Mouse (Mus musculus) midbrain, embryonic 14.5 days (tissue): ENCODE data around the gene Dnajc15. TPM values are rescaled to one million over a fixed set of nuclear protein-coding genes. Genes with fewer than 3 reads are reported as not detected.
"Not testable (repeated sequence)": the region's sequence is repeated elsewhere in the genome, so short reads cannot be mapped to it uniquely, and the experiment has no call there.

ENCODE experiments used
- ATAC-seq: fragments of 200-750 bp; cut with Nextera tagmentation; 2 replicates; pipeline ENCODE4 v1.8.0; 2017; ENCODE audit warnings: moderate number of reproducible peaks, moderate library complexity; ENCODE audit not compliant: low FRiP score, low TSS enrichment
- DNase-seq: peaks from one replicate; pipeline ENCODE4 v3.0.0-alpha.2; 2015
- H3K27ac ChIP-seq: fragments of 300-500 bp; sonication (generic); replicated peaks from 2 replicates; pipeline ENCODE4 v1.5.1; 2014; ENCODE audit warnings: mild to moderate bottlenecking, low read depth, low read length, moderate library complexity
- H3K27me3 ChIP-seq: fragments of 300-500 bp; sonication (generic); 2 replicates; pipeline ENCODE4 v1.6.1; 2014; ENCODE audit warnings: low read length, control low read depth, mixed read lengths; ENCODE audit not compliant: control insufficient read depth, insufficient read depth
- H3K36me3 ChIP-seq: fragments of 300-500 bp; sonication (generic); 2 replicates; pipeline ENCODE4 v1.6.1; 2014; ENCODE audit warnings: low read length, control low read depth; ENCODE audit not compliant: control insufficient read depth, insufficient read depth
- H3K4me1 ChIP-seq: fragments of 300-500 bp; sonication (generic); 2 replicates; pipeline ENCODE4 v1.6.1; 2014; ENCODE audit warnings: mild to moderate bottlenecking, antibody characterized with exemption, low read length, control low read depth; ENCODE audit not compliant: control insufficient read depth, insufficient read depth
- H3K4me2 ChIP-seq: fragments of 300-500 bp; sonication (generic); 2 replicates; pipeline ENCODE4 v1.6.1; 2014; ENCODE audit warnings: mild to moderate bottlenecking, low read length, moderate library complexity
- H3K4me3 ChIP-seq: fragments of 300-500 bp; sonication (generic); replicated peaks from 2 replicates; pipeline ENCODE4 v1.5.1; 2014; ENCODE audit warnings: low read depth, low read length
- H3K9ac ChIP-seq: fragments of 300-500 bp; sonication (generic); replicated peaks from 2 replicates; pipeline ENCODE4 v1.6.1; 2014; ENCODE audit warnings: mild to moderate bottlenecking, low read length, moderate library complexity
- H3K9me3 ChIP-seq: fragments of 300-500 bp; sonication (generic); 2 replicates; pipeline ENCODE4 v1.6.1; 2016; ENCODE audit warnings: low read length, control low read depth, mixed read lengths; ENCODE audit not compliant: control insufficient read depth
- WGBS: fragments of 180-500 bp; shearing (Covaris S2); extraction: QIAGEN DNeasy Blood & Tissue Kit; methylation state at CpG from one replicate; pipeline ENCODE4 v1.1.7; 2014; 5-methylcytosine and 5-hydroxymethylcytosine counted together
- polyA plus RNA-seq: library from polyadenylated mRNA; unstranded; fragments of >200 nt; fragmentation: Nextera tagmentation; extraction: Ambion mirVana; gene quantifications from 2 replicates; pipeline ENCODE4 v1.2.1, GENCODE M21; 2014

The Dnajc15 gene
- polyA plus RNA-seq, 1 experiment from 2014 or later, result 87.6 TPM

DNA sequence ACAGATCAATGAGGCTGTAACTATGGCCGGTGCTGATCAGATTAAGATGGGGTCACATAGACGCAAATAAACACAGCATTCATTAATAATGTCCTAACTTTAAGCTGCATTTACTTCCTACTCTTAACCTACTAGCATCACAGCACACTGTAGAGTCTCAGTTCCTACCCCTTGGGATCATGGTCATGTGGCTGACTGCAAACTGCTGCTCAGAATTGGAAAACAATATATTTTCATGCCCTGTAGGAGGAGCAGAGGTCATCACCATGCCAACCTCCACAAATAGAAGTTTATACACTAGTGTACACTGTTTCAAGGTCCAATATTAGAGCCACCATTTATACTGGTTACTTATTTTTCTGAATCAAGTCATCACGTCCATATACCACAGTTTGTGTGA lies 21.0 kb upstream of the Dnajc15 start:
- WGBS, result 90% methylated on average over 3 of the region's 3 CpGs
- DNase-seq (no peak), ATAC-seq (no peak)
- Histone ChIP-seq H3K36me3 (no peaks in the 10 kb centered on the region), H3K27ac (no peak overlapping the region), H3K27me3 (no peaks in the 10 kb centered on the region), H3K9ac (no peak overlapping the region), H3K4me3 (no peak overlapping the region), H3K9me3 (no peaks in the 10 kb centered on the region), H3K4me2 (no peak overlapping the region), H3K4me1 (no peaks in the 10 kb centered on the region)

GRCm38 (mm10) chr14:77889911-77890310 lies 15.0 kb upstream of the Dnajc15 start:
- Histone ChIP-seq H3K4me1 (no peaks in the 10 kb centered on the region), H3K9ac (no peak overlapping the region), H3K4me2 (no peak overlapping the region), H3K9me3 (no peaks in the 10 kb centered on the region), H3K4me3 (no peak overlapping the region), H3K36me3 (no peaks in the 10 kb centered on the region), H3K27ac (no peak overlapping the region), H3K27me3 (no peaks in the 10 kb centered on the region)
- ATAC-seq (no peak), DNase-seq (no peak)
- WGBS, result 91% methylated on average over 7 of the region's 7 CpGs

GRCm38 (mm10) chr14:77886941-77887340 lies 12.0 kb upstream of the Dnajc15 start:
- Histone ChIP-seq H3K9ac (no peak overlapping the region), H3K36me3 (no peaks in the 10 kb centered on the region), H3K9me3 (no peaks in the 10 kb centered on the region), H3K4me3 (no peak overlapping the region), H3K4me2 (no peak overlapping the region), H3K27ac (no peak overlapping the region), H3K4me1 (no peaks in the 10 kb centered on the region), H3K27me3 (no peaks in the 10 kb centered on the region)
- ATAC-seq, result no peak
- DNase-seq, result no peak
- 87% methylated on average over 4 of the region's 4 CpGs for WGBS

- no peaks in the 10 kb centered on the region for H3K4me1 ChIP-seq
- no peak overlapping the region for H3K27ac ChIP-seq
- DNase-seq (no peak), ATAC-seq (no peak)
- WGBS, result 78% methylated on average over 3 of the region's 3 CpGs
- H3K36me3 ChIP-seq, result no peaks in the 10 kb centered on the region
- H3K4me2 ChIP-seq, result no peak overlapping the region
- H3K9ac ChIP-seq, result no peak overlapping the region
- no peaks in the 10 kb centered on the region for H3K27me3 ChIP-seq
- no peak overlapping the region for H3K4me3 ChIP-seq
- H3K9me3 ChIP-seq, result no peaks in the 10 kb centered on the region
Measured at GRCm38 (mm10) chr14:77886376-77886775, 11.5 kb upstream of the Dnajc15 start.

- Histone ChIP-seq H3K9me3 (0 out of 2 replicates have a peak, but pooled peaks cover 2% of the 10 kb centered on the region), H3K27me3 (no peaks in the 10 kb centered on the region), H3K27ac (0 out of 2 replicates have a peak overlapping the region, but pooled peaks have one; percentile 20), H3K4me2 (no peak overlapping the region), H3K9ac (no peak overlapping the region), H3K36me3 (no peaks in the 10 kb centered on the region), H3K4me3 (no peak overlapping the region), H3K4me1 (no peaks in the 10 kb centered on the region)
- DNase-seq (peak; percentile 62), ATAC-seq (no peak)
- 50% methylated on average over 6 of the region's 6 CpGs for WGBS
Measured at GRCm38 (mm10) chr14:77882669-77883068, 7.7 kb upstream of the Dnajc15 start.

DNA sequence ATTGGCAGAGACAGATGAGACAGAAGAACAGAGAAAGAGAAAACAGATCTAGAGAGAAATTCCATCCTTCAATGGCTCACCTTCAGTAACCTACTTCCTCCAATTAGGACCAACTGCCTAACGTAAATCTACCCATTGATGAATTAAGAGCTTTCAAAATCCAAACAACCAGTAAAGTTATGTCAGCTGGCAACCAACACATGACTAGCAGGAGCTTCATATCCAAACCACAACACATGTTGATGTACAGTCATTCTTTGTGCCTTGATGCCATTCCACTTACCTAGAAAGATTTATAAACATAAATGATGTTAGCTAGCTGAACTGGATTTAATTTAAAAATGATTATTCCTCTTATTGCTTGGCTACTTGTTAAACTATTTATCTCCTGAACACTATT lies 7.1 kb upstream of the Dnajc15 start:
- DNase-seq, result no peak
- H3K9ac ChIP-seq, result no peak overlapping the region
- no peak overlapping the region for H3K27ac ChIP-seq
- H3K9me3 ChIP-seq, result 0 out of 2 replicates have a peak, but pooled peaks cover 2% of the 10 kb centered on the region
- H3K4me3 ChIP-seq, result no peak overlapping the region
- H3K36me3 ChIP-seq, result no peaks in the 10 kb centered on the region
- no peak for ATAC-seq
- no peak overlapping the region for H3K4me2 ChIP-seq
- 88% methylated on average over 1 of the region's 1 CpGs for WGBS
- H3K4me1 ChIP-seq, result no peaks in the 10 kb centered on the region
- no peaks in the 10 kb centered on the region for H3K27me3 ChIP-seq

GRCm38 (mm10) chr14:77877876-77878275 lies 3.0 kb upstream of the Dnajc15 start:
- H3K9ac ChIP-seq, DNase-seq, H3K9me3 ChIP-seq, H3K27me3 ChIP-seq, H3K4me1 ChIP-seq, ATAC-seq, H3K4me3 ChIP-seq, H3K4me2 ChIP-seq, H3K36me3 ChIP-seq, H3K27ac ChIP-seq: not testable (repeated sequence)
- 85% methylated on average over 2 of the region's 2 CpGs for WGBS

- Histone ChIP-seq H3K4me2 (no peak overlapping the region), H3K9me3 (0 out of 2 replicates have a peak, but pooled peaks cover 2% of the 10 kb centered on the region), H3K27ac (no peak overlapping the region), H3K4me1 (0 out of 2 replicates have a peak, but pooled peaks cover 5% of the 10 kb centered on the region), H3K4me3 (no peak overlapping the region), H3K36me3 (no peaks in the 10 kb centered on the region), H3K9ac (no peak overlapping the region), H3K27me3 (no peaks in the 10 kb centered on the region)
- WGBS, result 73% methylated on average over 1 of the region's 1 CpGs
- DNase-seq (peak; percentile 10), ATAC-seq (no peak)
Measured at GRCm38 (mm10) chr14:77876199-77876598, 1.3 kb upstream of the Dnajc15 start.

DNA sequence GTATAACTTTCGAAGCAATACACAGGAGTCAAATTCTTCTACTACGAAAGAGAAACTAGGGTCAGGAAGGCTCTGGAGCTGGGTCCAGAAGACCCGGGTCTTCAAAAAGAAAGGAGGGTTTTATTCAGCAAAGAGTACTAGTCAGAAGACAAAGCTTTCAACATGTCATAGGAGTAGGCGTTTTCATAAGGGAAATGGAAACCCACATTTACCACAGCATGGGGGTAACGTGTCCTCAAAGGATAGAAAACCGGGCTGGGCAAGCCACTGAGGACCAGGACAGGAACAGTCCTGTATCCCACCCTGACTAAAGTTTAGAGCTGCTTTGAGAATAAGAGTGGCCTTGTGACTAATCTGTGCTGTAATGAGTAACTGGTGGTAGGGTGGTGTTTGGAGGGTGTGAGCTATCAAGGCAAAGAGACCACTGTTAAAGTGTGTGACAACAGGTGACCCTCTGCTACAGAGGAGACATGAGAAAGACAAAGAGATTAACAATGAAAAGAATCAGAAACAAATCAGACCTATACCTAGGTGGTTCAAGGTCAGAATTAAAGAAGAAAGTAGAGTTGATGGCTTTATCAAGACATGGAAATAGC lies 3.4 kb downstream of the Dnajc15 start:
- no peaks in the 10 kb centered on the region for H3K36me3 ChIP-seq
- ATAC-seq, result no peak
- H3K4me2 ChIP-seq, result no peak overlapping the region
- no peak overlapping the region for H3K27ac ChIP-seq
- 0 out of 2 replicates have a peak, but pooled peaks cover 5% of the 10 kb centered on the region for H3K4me1 ChIP-seq
- 94% methylated on average over 6 of the region's 6 CpGs for WGBS
- H3K9me3 ChIP-seq, result no peaks in the 10 kb centered on the region
- no peak overlapping the region for H3K4me3 ChIP-seq
- H3K9ac ChIP-seq, result no peak overlapping the region
- DNase-seq, result no peak
- H3K27me3 ChIP-seq, result no peaks in the 10 kb centered on the region
